Mouse (Mus musculus): ENCODE measurements at regions not wholly inside any gene's neighbourhood (a gene's known extent, or its start where the extent isn't known, plus 50 kb on each side); places are given as distances from the start of the nearest gene placed in this dataset.
A peak's percentile ranks its signal among the peaks of the same experiment; 100 is the strongest.

- DNase-seq: no peak
These were observed 118.4 kb upstream of the Itga4 start for GRCm38 (mm10) chr2:79136619-79137458.

GRCm38 (mm10) chr2:79137694-79138171, 117.5 kb upstream of the Itga4 start:
- no peak for DNase-seq

- DNase-seq: no peak
These were observed 116.7 kb upstream of the Itga4 start for GRCm38 (mm10) chr2:79138368-79139109.

GRCm38 (mm10) chr2:79141961-79142360, 113.3 kb upstream of the Itga4 start:
- no peak for DNase-seq

- DNase-seq: no peak
These were observed 112.0 kb upstream of the Itga4 start for GRCm38 (mm10) chr2:79143196-79143595.

- DNase-seq: no peak
These were observed 109.3 kb upstream of the Itga4 start for GRCm38 (mm10) chr2:79145897-79146296.

- no peak for DNase-seq
These were observed 108.7 kb upstream of the Itga4 start for GRCm38 (mm10) chr2:79146563-79146962.

- peak; percentile 28 for DNase-seq
These were observed 106.1 kb upstream of the Itga4 start for GRCm38 (mm10) chr2:79149012-79149698.

- DNase-seq: no peak
These were observed 103.6 kb upstream of the Itga4 start for GRCm38 (mm10) chr2:79151610-79152009.

GRCm38 (mm10) chr2:79152031-79152694, 103.1 kb upstream of the Itga4 start:
- DNase-seq: no peak

- DNase-seq: no peak
These were observed 102.5 kb upstream of the Itga4 start for GRCm38 (mm10) chr2:79152695-79153057.

GRCm38 (mm10) chr2:79153070-79153469, 102.2 kb upstream of the Itga4 start:
- DNase-seq: no peak

- DNase-seq: no peak
These were observed 96.7 kb upstream of the Itga4 start for GRCm38 (mm10) chr2:79158450-79159055.

GRCm38 (mm10) chr2:79159336-79159735, 95.9 kb upstream of the Itga4 start:
- no peak for DNase-seq

GRCm38 (mm10) chr2:79172967-79173919, 82.0 kb upstream of the Itga4 start:
- DNase-seq: no peak

GRCm38 (mm10) chr2:79174282-79174681, 80.9 kb upstream of the Itga4 start:
- no peak for DNase-seq

- DNase-seq: peak; percentile 8
These were observed 74.4 kb upstream of the Itga4 start for GRCm38 (mm10) chr2:79180782-79181181.

GRCm38 (mm10) chr2:79183034-79183630, 72.1 kb upstream of the Itga4 start:
- DNase-seq: no peak

GRCm38 (mm10) chr2:79185234-79186101, 69.8 kb upstream of the Itga4 start:
- no peak for DNase-seq

Data from adrenal gland, adult 2 months (tissue).